ENCODE assay signal across 13 mouse cellular contexts in genomic region chr12:112217021-112217420, GRCm38 (mm10).
A peak's percentile ranks its signal among the peaks of the same experiment; 100 is the strongest.
DNase-seq lines count a peak whose midpoint lies in the region; ATAC-seq lines count a peak whose summit lies in the region.
"Had no signal": no experiment of that assay in that cellular context is flagged by ENCODE, and none has a peak within 500 bp of the region (broad histone marks: within the 10 kb centered on the region; RNA-seq: fewer than 3 reads in every experiment).

No protein-coding gene starts in this region.

- H3K27ac ChIP-seq in embryonic facial prominence, embryonic 14.5 days (replicated peaks; ENCODE audit: low read depth, low read length), result no peak overlapping the region
- H3K27ac ChIP-seq in midbrain, embryonic 16.5 days (ENCODE audit: low read length), result peak overlapping the region; percentile 60
- H3K27ac ChIP-seq: heart, embryonic 15.5 days; limb, embryonic 13.5 days; lung, embryonic 15.5 days had no signal

- 50% methylated on average over 7 of the region's 7 CpGs for WGBS in embryonic facial prominence, embryonic 14.5 days
- 38% methylated on average over 7 of the region's 7 CpGs for WGBS in midbrain, embryonic 16.5 days

- no peaks in the 10 kb centered on the region for H3K36me3 ChIP-seq in embryonic facial prominence, embryonic 14.5 days (ENCODE audit: control insufficient read depth, insufficient read depth, low read length)
- no peaks in the 10 kb centered on the region for H3K36me3 ChIP-seq in midbrain, embryonic 16.5 days (ENCODE audit: control insufficient read depth, insufficient read depth, low read length)
- H3K36me3 ChIP-seq: heart, embryonic 15.5 days; limb, embryonic 13.5 days; lung, embryonic 15.5 days had no signal

- peak; percentile 18 for DNase-seq in left cerebral cortex, adult 11 months (ENCODE audit: low spot score)
- DNase-seq in left cerebral cortex, adult 18-20 months (ENCODE audit: low spot score in 2 of 2), result no peak
- DNase-seq in embryonic facial prominence, embryonic 14.5 days (ENCODE audit: low spot score), result no peak
- DNase-seq in frontal cortex, postnatal 36 days (ENCODE audit: low spot score in 2 of 2), result peak; percentile 9 to 17
- DNase-seq in thymus, postnatal 0 days (ENCODE audit: low spot score), result no peak
- no peak for DNase-seq in urinary bladder, postnatal 25 days (ENCODE audit: low spot score)
- no peak for DNase-seq in heart, postnatal 14 days
- DNase-seq: cerebellum, postnatal 36 days; gastrocnemius, postnatal 10 days had no signal

- no peaks in the 10 kb centered on the region for H3K27me3 ChIP-seq in embryonic facial prominence, embryonic 14.5 days (replicated peaks; ENCODE audit: control insufficient read depth, insufficient read depth, low read length)
- H3K27me3 ChIP-seq in midbrain, embryonic 16.5 days (ENCODE audit: control insufficient read depth, insufficient read depth, low read depth, low read length), result no peaks in the 10 kb centered on the region; the same call in 1 of the 2 replicates

- ATAC-seq in embryonic facial prominence, embryonic 14.5 days (ENCODE audit: low read depth), result peak; percentile 46; the same call in 1 of the 2 replicates
- no peak for ATAC-seq in midbrain, embryonic 16.5 days

- H3K9ac ChIP-seq in embryonic facial prominence, embryonic 14.5 days (ENCODE audit: low read depth, low read length), result no peak overlapping the region
- no peak overlapping the region for H3K9ac ChIP-seq in midbrain, embryonic 16.5 days (ENCODE audit: low read depth, low read length)
- H3K9ac ChIP-seq: heart, embryonic 15.5 days; limb, embryonic 13.5 days; lung, embryonic 15.5 days had no signal

- 0 out of 2 replicates have a peak, but pooled peaks cover 3% of the 10 kb centered on the region for H3K4me1 ChIP-seq in embryonic facial prominence, embryonic 14.5 days (ENCODE audit: control insufficient read depth, insufficient read depth, low read length)
- H3K4me1 ChIP-seq in midbrain, embryonic 16.5 days (ENCODE audit: control insufficient read depth, insufficient read depth, low read length), result peaks cover 29% of the 10 kb centered on the region
- H3K4me1 ChIP-seq: lung, embryonic 15.5 days had no signal

- H3K9me3 ChIP-seq in embryonic facial prominence, embryonic 14.5 days (ENCODE audit: control insufficient read depth, low read length), result no peaks in the 10 kb centered on the region
- H3K9me3 ChIP-seq in midbrain, embryonic 16.5 days (replicated peaks; ENCODE audit: control insufficient read depth, low read length, poor library complexity, severe bottlenecking), result no peaks in the 10 kb centered on the region
- H3K9me3 ChIP-seq: heart, embryonic 15.5 days; limb, embryonic 13.5 days; lung, embryonic 15.5 days had no signal

- no peak overlapping the region for H3K4me2 ChIP-seq in embryonic facial prominence, embryonic 14.5 days (ENCODE audit: low read depth, low read length)
- H3K4me2 ChIP-seq in midbrain, embryonic 16.5 days (ENCODE audit: low read length), result no peak overlapping the region
- H3K4me2 ChIP-seq: heart, embryonic 15.5 days; limb, embryonic 13.5 days; lung, embryonic 15.5 days had no signal

- intact Hi-C loops in heart, postnatal 14 days (cut with DNase I), result no loop called here

- H3K4me3 ChIP-seq in embryonic facial prominence, embryonic 14.5 days (ENCODE audit: low read depth, low read length), result no peak overlapping the region
- no peak overlapping the region for H3K4me3 ChIP-seq in midbrain, embryonic 16.5 days (ENCODE audit: low read depth, low read length)
- H3K4me3 ChIP-seq: heart, embryonic 15.5 days; limb, embryonic 13.5 days; lung, embryonic 15.5 days had no signal

Comparison
In these comparisons a context has a peak if more than half of its experiments do, and no peak if none do; other contexts are left out.
1. DNase-seq: peak in left cerebral cortex, adult 11 months (single experiment) and frontal cortex, postnatal 36 days (2 of 2); none in left cerebral cortex, adult 18-20 months (0 of 2), embryonic facial prominence, embryonic 14.5 days (single experiment), thymus, postnatal 0 days (single experiment), urinary bladder, postnatal 25 days (single experiment) and heart, postnatal 14 days (0 of 2).